Mouse (Mus musculus): ENCODE measurements around the gene Pik3c2a. TPM values are rescaled to one million over a fixed set of nuclear protein-coding genes. Genes with fewer than 3 reads are reported as not detected.

Pik3c2a gene
- total and polyA plus RNA-seq, 2 experiments from 2014 or later = 7.1 to 27.1 TPM

DNA sequence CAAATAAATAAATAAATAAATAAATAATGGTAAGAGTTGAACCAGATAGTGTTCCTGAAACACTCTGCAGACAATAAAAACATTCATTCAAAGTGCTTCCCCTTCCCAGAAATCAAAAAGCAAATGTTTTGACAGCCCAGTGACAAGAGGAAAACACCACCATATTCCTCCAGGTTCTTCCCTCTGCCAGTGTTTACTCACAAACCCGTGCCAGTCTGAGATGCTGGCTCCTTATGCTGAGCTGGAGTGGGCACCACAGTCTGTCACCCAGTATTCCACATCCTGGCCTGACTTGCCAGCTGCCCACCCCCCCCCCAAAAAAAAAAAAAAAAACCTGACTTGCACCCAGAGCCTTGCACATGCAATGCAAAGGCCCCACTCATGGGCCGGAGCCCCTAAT is 144.4 kb downstream of the Pik3c2a start:
- ATAC-seq (ENCODE audit: insufficient read depth, low read depth) (no peak), DNase-seq (ENCODE audit: low spot score) (no peak)
- Histone ChIP-seq H3K9ac (replicated peaks; ENCODE audit: low read depth, low read length) (no peak overlapping the region), H3K9me3 (replicated peaks; ENCODE audit: control insufficient read depth, low read length) (no peaks in the 10 kb centered on the region), H3K4me3 (ENCODE audit: low read depth, low read length) (no peak overlapping the region), H3K36me3 (replicated peaks; ENCODE audit: control insufficient read depth, insufficient read depth, low read length) (no peaks in the 10 kb centered on the region), H3K4me1 (ENCODE audit: control insufficient read depth, insufficient read depth) (peaks cover 5% of the 10 kb centered on the region), H3K4me2 (ENCODE audit: low read depth, low read length) (no peak overlapping the region), H3K27ac (ENCODE audit: low read depth) (no peak overlapping the region), H3K27me3 (ENCODE audit: control insufficient read depth, insufficient read depth, low read length) (no peaks in the 10 kb centered on the region)
- WGBS = 88% methylated on average over 2 of the region's 2 CpGs
- TF ChIP-seq EP300 (IDR thresholded peaks at IDR 0.05; ENCODE audit: low read depth) = no peak

- Histone ChIP-seq H3K4me3 (ENCODE audit: low read depth, low read length) (no peak overlapping the region), H3K9ac (replicated peaks; ENCODE audit: low read depth, low read length) (no peak overlapping the region), H3K4me1 (ENCODE audit: control insufficient read depth, insufficient read depth) (peaks cover 5% of the 10 kb centered on the region; the same call in 1 of the 2 replicates), H3K9me3 (replicated peaks; ENCODE audit: control insufficient read depth, low read length) (no peaks in the 10 kb centered on the region), H3K4me2 (ENCODE audit: low read depth, low read length) (no peak overlapping the region), H3K36me3 (replicated peaks; ENCODE audit: control insufficient read depth, insufficient read depth, low read length) (no peaks in the 10 kb centered on the region), H3K27ac (ENCODE audit: low read depth) (no peak overlapping the region), H3K27me3 (ENCODE audit: control insufficient read depth, insufficient read depth, low read length) (no peaks in the 10 kb centered on the region)
- 65% methylated on average over 10 of the region's 10 CpGs for WGBS
- DNase-seq (ENCODE audit: low spot score) (no peak), ATAC-seq (ENCODE audit: insufficient read depth, low read depth) (no peak)
- TF ChIP-seq EP300 (IDR thresholded peaks at IDR 0.05; ENCODE audit: low read depth) = no peak
- no peak for TF ChIP-seq CTCF (IDR thresholded peaks at IDR 0.05; ENCODE audit: low read depth)
These were observed 144.9 kb downstream of the Pik3c2a start for GRCm38 (mm10) chr7:116298389-116298788.

DNA sequence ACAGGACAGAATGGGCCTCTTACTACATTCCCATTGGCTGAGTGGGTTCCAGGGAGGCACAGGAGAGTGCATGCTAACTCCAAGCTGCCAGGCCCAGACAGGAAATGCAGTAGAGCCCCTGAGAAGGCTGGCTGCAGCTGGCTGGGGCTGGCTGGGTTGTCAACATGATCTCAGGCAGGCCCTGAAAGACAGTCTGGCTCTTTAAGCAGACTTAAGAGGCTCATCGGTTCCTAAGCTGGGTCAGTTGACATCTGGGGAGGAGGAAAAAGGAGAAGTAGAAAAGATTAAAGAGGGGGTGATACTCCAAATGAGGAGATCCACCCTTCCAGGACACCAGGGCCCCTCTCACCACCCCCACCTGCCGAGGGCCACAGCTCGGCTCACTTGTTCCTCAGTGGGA is 148.3 kb downstream of the Pik3c2a start:
- DNase-seq (ENCODE audit: low spot score) = no peak
- WGBS = 58% methylated on average over 3 of the region's 3 CpGs
- no peak overlapping the region for H3K9ac ChIP-seq (replicated peaks; ENCODE audit: low read depth, low read length)

DNA sequence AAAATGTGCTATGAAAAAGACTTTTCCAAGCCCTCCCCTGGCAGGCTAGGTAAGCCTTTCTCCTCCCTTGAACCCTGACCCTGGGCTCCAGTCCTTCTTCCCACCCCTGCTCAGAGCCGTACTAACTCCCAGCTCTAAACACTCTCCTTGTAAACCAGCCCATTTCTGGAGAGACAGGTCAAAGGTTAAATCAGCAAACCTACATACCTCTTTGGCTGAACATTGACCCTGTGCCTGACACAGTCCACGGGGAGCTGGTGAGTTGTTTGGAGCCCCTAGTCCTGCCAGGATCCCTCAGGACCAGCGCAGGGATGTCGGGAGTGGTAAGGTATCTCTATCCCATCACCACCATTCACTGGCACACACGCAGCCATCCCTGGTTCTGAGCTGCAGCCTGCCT is 150.9 kb downstream of the Pik3c2a start:
- H3K9ac ChIP-seq (replicated peaks; ENCODE audit: low read depth, low read length) = no peak overlapping the region
- WGBS = 56% methylated on average over 5 of the region's 5 CpGs
- H3K9me3 ChIP-seq (replicated peaks; ENCODE audit: control insufficient read depth, low read length) = no peaks in the 10 kb centered on the region
- TF ChIP-seq CTCF (IDR thresholded peaks at IDR 0.05; ENCODE audit: low read depth) = no peak
- no peak for TF ChIP-seq EP300 (IDR thresholded peaks at IDR 0.05; ENCODE audit: low read depth)
- DNase-seq (ENCODE audit: low spot score) (no peak), ATAC-seq (ENCODE audit: insufficient read depth, low read depth) (no peak; the same call in 1 of the 2 replicates)
- no peaks in the 10 kb centered on the region for H3K36me3 ChIP-seq (replicated peaks; ENCODE audit: control insufficient read depth, insufficient read depth, low read length)
- no peak overlapping the region for H3K27ac ChIP-seq (ENCODE audit: low read depth)
- no peaks in the 10 kb centered on the region for H3K27me3 ChIP-seq (ENCODE audit: control insufficient read depth, insufficient read depth, low read length)
- H3K4me2 ChIP-seq (ENCODE audit: low read depth, low read length) = no peak overlapping the region
- no peak overlapping the region for H3K4me3 ChIP-seq (ENCODE audit: low read depth, low read length)
- H3K4me1 ChIP-seq (ENCODE audit: control insufficient read depth, insufficient read depth) = peaks cover 4% of the 10 kb centered on the region

More for the DNA sequence above, 148.3 kb downstream of the Pik3c2a start:
- Histone ChIP-seq H3K4me2 (ENCODE audit: low read depth, low read length) (no peak overlapping the region), H3K9me3 (replicated peaks; ENCODE audit: control insufficient read depth, low read length) (no peaks in the 10 kb centered on the region), H3K4me1 (ENCODE audit: control insufficient read depth, insufficient read depth) (no peaks in the 10 kb centered on the region), H3K4me3 (ENCODE audit: low read depth, low read length) (no peak overlapping the region), H3K36me3 (replicated peaks; ENCODE audit: control insufficient read depth, insufficient read depth, low read length) (no peaks in the 10 kb centered on the region), H3K27me3 (ENCODE audit: control insufficient read depth, insufficient read depth, low read length) (no peaks in the 10 kb centered on the region), H3K27ac (ENCODE audit: low read depth) (no peak overlapping the region)
- no peak for TF ChIP-seq CTCF (IDR thresholded peaks at IDR 0.05; ENCODE audit: low read depth)
- TF ChIP-seq EP300 (IDR thresholded peaks at IDR 0.05; ENCODE audit: low read depth) = no peak
- ATAC-seq (ENCODE audit: insufficient read depth, low read depth) = no peak

GRCm38 (mm10) chr7:116290559-116290958 is 152.7 kb downstream of the Pik3c2a start:
- Histone ChIP-seq H3K9ac (replicated peaks; ENCODE audit: low read depth, low read length) (no peak overlapping the region), H3K4me3 (ENCODE audit: low read depth, low read length) (no peak overlapping the region), H3K27ac (ENCODE audit: low read depth) (no peak overlapping the region), H3K4me2 (ENCODE audit: low read depth, low read length) (no peak overlapping the region), H3K36me3 (replicated peaks; ENCODE audit: control insufficient read depth, insufficient read depth, low read length) (no peaks in the 10 kb centered on the region), H3K9me3 (replicated peaks; ENCODE audit: control insufficient read depth, low read length) (no peaks in the 10 kb centered on the region), H3K4me1 (ENCODE audit: control insufficient read depth, insufficient read depth) (peaks cover 15% of the 10 kb centered on the region), H3K27me3 (ENCODE audit: control insufficient read depth, insufficient read depth, low read length) (no peaks in the 10 kb centered on the region)
- DNase-seq (ENCODE audit: low spot score) = no peak
- WGBS = 48% methylated on average over 1 of the region's 1 CpGs
- TF ChIP-seq CTCF (IDR thresholded peaks at IDR 0.05; ENCODE audit: low read depth) = no peak
- TF ChIP-seq EP300 (IDR thresholded peaks at IDR 0.05; ENCODE audit: low read depth) = no peak
- no peak for ATAC-seq (ENCODE audit: insufficient read depth, low read depth)

DNA sequence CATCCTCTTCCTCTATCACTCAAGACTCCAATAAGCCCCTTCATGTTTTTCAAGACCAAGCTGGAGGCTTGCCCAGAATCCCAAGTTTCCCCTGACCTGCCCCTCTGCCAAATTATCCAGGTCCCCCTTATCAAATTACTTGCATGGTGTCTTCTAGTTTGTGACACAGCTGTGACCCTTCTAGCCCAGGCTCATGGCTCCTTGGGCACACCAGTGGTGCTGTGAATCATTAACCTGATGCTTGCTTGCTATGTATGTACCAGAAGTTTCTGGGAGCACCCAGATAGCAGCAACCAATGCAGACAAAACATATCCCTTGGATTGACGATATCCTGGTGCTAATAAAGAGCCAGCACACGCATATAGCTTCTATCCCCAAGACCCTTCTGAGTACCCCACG is 154.3 kb downstream of the Pik3c2a start:
- Histone ChIP-seq H3K36me3 (replicated peaks; ENCODE audit: control insufficient read depth, insufficient read depth, low read length) (no peaks in the 10 kb centered on the region), H3K4me1 (ENCODE audit: control insufficient read depth, insufficient read depth) (peaks cover 19% of the 10 kb centered on the region), H3K9me3 (replicated peaks; ENCODE audit: control insufficient read depth, low read length) (no peaks in the 10 kb centered on the region), H3K27me3 (ENCODE audit: control insufficient read depth, insufficient read depth, low read length) (no peaks in the 10 kb centered on the region), H3K27ac (ENCODE audit: low read depth) (no peak overlapping the region), H3K4me2 (ENCODE audit: low read depth, low read length) (no peak overlapping the region), H3K4me3 (ENCODE audit: low read depth, low read length) (no peak overlapping the region), H3K9ac (replicated peaks; ENCODE audit: low read depth, low read length) (no peak overlapping the region)
- ATAC-seq (ENCODE audit: insufficient read depth, low read depth) = no peak
- TF ChIP-seq EP300 (IDR thresholded peaks at IDR 0.05; ENCODE audit: low read depth) = no peak
- TF ChIP-seq CTCF (IDR thresholded peaks at IDR 0.05; ENCODE audit: low read depth) = no peak
- WGBS = 88% methylated on average over 3 of the region's 3 CpGs
- DNase-seq (ENCODE audit: low spot score) = no peak
